Mouse (Mus musculus): ENCODE results near the gene Slc30a2.
"Not testable (repeated sequence)": the region's sequence is repeated elsewhere in the genome, so short reads cannot be mapped to it uniquely, and the experiment has no call there.

Gene Slc30a2

DNA sequence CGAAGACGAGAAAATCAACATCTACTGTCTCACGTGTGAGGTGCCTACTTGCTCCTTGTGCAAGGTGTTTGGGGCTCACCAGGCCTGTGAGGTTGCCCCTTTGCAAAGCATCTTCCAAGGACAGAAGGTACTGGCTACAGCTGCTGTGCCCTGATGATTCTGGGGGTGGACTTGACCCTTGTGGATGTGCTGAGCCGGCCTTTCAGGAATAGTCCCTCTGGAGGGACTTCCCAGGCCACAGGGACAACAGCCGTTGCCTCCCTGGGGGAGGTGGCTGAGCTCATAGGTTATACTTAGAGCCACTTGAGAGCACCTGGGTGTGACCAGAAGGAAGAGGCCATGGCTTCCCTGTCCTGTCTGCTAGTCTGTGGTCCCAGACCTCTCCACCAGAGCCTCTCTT lies 23.3 kb upstream of the Slc30a2 start:
- no peak for DNase-seq (ENCODE audit: low spot score in 2 of 2)

DNA sequence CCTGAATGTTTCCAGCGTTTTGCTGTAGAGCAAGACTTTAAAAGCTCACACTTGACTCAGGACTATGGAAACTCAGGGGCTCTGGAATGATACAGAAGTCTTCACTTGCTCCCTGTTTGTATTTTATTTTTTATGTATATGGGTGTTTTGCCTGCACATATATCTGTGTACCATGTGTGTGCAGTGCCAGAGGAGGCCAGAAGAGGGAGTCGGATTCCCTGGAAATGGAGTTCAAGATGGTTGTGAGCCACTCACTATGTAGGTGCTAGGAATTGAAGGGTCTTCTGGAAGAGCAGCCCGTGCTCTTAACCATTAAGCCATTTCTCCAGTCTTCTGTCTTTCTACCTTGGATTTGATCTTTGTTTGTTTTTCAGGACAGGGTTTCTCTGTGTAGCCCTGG lies 21.5 kb upstream of the Slc30a2 start:
- no peak for DNase-seq (ENCODE audit: low spot score in 2 of 2)

DNA sequence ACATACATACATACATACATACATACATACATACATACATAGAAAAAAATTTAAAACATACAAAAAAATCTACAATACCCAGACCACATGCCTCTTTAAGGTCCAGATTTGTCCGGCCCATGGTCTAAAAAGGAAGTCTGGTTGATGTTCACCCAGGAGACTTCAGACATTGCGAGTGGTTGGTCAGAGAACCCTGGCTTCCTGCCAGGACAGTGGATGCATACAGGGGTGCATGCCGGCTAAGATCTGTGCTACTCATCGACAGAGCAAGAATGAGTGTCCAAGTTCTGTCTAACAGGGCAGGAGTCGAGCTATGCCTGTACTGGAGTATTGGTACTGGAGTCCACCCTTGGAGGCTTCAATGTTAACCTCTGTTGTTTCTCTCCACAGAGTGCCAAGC lies 18.3 kb upstream of the Slc30a2 start:
- no peak for DNase-seq (ENCODE audit: low spot score in 2 of 2)

- DNase-seq (ENCODE audit: low spot score in 2 of 2) = no peak
These were observed 16.0 kb upstream of the Slc30a2 start for GRCm38 (mm10) chr4:134326859-134327530.

DNA sequence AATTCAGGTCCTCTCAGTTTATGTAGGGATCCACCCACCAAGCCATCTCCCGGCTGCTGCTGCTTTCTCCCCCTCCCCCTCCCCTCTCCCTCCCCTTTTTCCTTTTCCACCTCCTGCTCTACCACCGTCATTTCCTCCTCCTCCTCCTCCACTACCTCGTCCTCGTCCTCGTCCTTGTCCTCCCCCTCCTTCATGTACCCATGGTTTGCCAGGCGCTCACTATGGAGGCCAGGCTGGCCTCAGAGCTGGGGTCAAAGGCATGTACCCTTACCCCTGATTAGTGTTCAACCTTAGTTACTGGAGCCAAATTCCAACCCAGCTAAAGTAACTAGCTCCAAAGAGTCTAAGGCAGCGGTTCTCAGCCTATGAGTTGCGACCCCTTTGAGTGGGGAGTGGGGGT lies 14.8 kb upstream of the Slc30a2 start:
- DNase-seq (ENCODE audit: low spot score in 2 of 2) = no peak

DNA sequence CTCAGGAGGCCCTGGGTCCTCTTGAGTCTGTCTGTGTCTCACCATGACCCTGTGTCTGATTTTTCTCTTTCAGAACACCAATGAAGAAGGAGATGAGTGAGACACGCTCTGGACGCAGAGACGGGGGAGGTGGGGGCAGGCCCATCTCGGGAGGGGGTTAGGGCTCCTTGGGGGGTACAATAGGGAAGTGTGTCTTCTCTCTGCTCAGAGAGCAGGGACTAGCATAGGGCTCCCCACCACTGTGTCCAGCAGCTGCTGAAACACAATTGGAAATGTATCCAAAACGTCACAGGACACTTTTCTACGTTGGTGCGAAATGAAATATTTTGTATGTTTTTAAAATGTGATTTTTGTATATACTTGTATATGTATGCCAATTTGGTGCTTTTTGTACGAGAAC lies 14.1 kb upstream of the Slc30a2 start:
- no peak for DNase-seq (ENCODE audit: low spot score in 2 of 2)

- DNase-seq (ENCODE audit: low spot score in 2 of 2) = no peak
These were observed 12.7 kb upstream of the Slc30a2 start for GRCm38 (mm10) chr4:134330281-134330680.

DNA sequence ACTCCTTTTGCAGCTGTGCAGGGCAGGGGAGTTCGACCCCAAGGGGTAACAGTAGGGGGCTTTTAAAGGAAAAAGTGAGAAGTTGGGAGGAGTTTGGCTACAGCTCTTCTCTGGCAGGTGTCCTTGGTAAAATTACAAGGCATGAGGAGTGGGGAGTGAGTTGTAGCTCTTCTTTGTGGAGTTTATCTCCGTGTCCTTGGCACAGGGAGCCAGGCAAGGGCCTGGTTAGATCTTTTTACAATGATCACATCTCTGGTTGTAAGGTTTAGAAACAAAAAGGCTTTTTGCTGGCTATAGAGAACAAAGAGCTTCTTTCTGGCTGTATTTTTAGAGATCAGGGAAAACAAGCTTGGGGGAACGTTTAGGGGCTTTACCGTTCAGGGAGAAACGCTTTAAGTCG lies 1.8 kb upstream of the Slc30a2 start:
- not testable (repeated sequence) for DNase-seq (ENCODE audit: low spot score in 2 of 2)

- DNase-seq (ENCODE audit: low spot score in 2 of 2) = no peak
These were observed 685 bp upstream of the Slc30a2 start for GRCm38 (mm10) chr4:134342213-134342779.

GRCm38 (mm10) chr4:134344620-134345019 lies 1.6 kb downstream of the Slc30a2 start:
- no peak for DNase-seq (ENCODE audit: low spot score in 2 of 2)

DNA sequence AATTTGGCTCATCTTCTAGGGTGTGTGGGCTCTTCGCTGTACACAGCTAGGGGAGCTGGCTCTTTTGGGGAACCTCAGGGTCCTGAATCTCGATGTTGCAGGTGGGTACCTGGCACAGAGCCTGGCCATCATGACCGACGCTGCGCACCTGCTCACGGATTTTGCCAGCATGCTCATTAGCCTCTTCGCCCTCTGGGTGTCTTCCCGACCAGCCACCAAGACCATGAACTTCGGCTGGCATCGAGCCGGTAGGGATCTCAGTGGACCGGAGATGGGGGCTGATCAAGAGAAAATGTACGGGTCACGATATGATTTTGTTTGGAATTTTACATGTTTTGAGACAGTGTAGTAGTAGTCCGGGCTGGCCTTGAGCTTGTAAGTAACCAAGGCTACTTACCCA lies 2.8 kb downstream of the Slc30a2 start:
- DNase-seq (ENCODE audit: low spot score in 2 of 2) = no peak

GRCm38 (mm10) chr4:134348078-134348477 lies 5.1 kb downstream of the Slc30a2 start:
- no peak for DNase-seq (ENCODE audit: low spot score in 2 of 2)

- DNase-seq (ENCODE audit: low spot score in 2 of 2) = no peak
These were observed 5.6 kb downstream of the Slc30a2 start for GRCm38 (mm10) chr4:134348545-134348944.

DNA sequence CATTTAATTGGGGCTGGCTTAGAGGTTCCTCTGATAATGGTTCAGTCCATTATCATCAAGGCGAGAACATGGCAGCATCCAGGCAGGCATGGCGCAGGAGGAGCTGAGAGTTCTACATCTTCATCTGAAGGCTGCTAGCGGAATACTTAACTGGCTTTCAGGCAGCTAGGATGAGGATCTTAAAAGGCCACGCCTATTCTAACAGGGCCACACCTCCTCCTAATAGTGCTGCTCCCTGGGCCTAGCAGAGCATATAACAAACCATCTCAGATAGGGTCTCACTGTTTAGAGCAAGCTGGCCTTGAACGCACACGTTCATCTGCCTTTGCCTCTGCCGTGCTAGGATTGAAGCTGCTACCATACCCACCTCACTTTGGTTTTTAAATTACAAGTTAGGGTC lies 6.8 kb downstream of the Slc30a2 start:
- no peak for DNase-seq (ENCODE audit: low spot score in 2 of 2)

- DNase-seq (ENCODE audit: low spot score in 2 of 2) = no peak
These were observed 7.7 kb downstream of the Slc30a2 start for GRCm38 (mm10) chr4:134350641-134351040.

GRCm38 (mm10) chr4:134351329-134352260 lies 8.6 kb downstream of the Slc30a2 start:
- no peak for DNase-seq (ENCODE audit: low spot score in 2 of 2)

GRCm38 (mm10) chr4:134352261-134352707 lies 9.3 kb downstream of the Slc30a2 start:
- DNase-seq (ENCODE audit: low spot score in 2 of 2) = no peak

DNA sequence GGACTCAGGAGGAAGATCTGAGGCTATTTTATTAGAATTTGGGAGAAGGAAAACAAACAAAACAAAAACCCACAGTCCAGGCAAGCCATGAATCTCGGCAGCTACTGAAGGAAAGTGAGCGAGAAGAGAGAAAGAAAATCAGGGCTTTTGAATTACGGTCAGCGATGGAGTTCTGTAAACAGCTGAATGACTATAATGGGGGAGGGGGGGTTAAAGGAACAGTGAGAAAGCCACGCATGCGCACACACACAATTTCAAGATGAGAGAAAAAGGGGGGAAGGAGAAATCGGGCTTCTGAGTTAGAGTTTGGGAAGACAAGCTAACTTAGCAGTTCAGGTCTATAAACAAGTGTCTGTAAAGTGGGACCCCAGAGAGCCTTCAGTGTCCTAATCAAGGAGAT lies 9.9 kb downstream of the Slc30a2 start:
- DNase-seq (ENCODE audit: low spot score in 2 of 2) = no peak

GRCm38 (mm10) chr4:134353527-134354409 lies 10.8 kb downstream of the Slc30a2 start:
- DNase-seq (ENCODE audit: low spot score in 2 of 2) = no peak

DNA sequence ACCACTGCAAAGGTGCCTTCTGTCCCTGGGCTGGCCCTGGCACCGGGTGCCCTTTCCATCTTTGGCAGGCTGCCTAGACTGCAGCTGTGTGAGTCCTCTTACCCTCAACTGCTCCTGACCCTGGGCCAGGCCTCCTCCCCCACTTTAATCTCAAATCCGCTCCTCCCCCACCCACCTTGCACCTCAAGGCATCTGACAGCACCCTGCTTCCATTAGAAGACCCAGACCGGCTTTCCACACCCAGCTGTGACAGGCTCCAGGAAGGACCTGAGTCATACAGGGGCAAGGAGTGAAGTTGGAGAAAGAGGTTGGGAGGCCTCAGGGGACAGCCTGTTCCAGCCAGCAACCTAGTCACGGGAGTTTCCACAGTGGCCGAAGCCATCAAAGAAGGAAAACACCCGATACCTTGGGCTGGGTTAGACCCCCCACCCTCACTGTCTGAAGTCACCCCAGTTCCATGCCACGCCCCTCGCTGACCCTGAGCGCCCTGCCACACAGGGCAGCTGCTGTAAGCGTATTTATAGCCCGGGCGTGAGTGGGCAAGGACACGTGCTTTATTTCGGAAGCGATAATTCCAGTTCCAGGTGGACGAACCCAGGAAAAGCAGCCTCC lies 13.0 kb downstream of the Slc30a2 start:
- DNase-seq (ENCODE audit: low spot score in 2 of 2) = no peak

All from right cerebral cortex, postnatal 36 days (tissue).